Mouse (Mus musculus): ENCODE data around the gene Obp1a. TPM values are rescaled to one million over a fixed set of nuclear protein-coding genes. Genes with fewer than 3 reads are reported as not detected.

The Obp1a gene
- not detected in 2 replicates for polyA plus RNA-seq (2012)

- no peak within 1 kb of the TSS for H3K4me3 ChIP-seq (replicated peaks)
- H3K27me3 ChIP-seq (ENCODE audit: control insufficient read depth) = no peaks in the 10 kb centered on the region
- TF ChIP-seq GATA1 (IDR thresholded peaks at IDR 0.05; ENCODE audit: low read length) (no peak), TAL1 (IDR thresholded peaks at IDR 0.05; ENCODE audit: low read length) (no peak)
Observed at GRCm38 (mm10) chrX:78091274-78091673, at the start of gene Obp1a. Gene Obp1a (minus strand): TSS chrX:78091374.

DNA sequence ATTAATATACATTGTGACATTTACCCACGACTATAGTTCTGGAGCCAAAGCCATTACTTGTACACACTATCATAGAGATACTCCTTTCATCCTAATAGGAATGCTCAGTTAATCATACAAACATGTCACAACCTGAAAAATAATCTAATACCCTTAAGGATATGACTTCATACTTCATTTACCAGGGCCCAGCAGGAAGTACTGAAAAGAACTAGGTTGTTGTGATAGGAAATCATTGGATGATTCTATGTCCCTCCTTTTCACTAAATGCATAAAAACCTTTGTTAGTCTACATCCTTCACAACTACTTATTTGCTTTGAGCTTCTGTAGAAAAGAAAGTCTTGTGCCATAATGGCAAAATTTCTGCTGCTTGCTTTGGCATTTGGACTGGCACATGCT is 34.0 kb upstream of the Obp1a start, which contains the start of gene Gm5938:
Gene Gm5938 (plus strand): TSS at position 301 of the 400 bp plus-strand sequence.
- Histone ChIP-seq H3K4me3 (replicated peaks) (no peak within 1 kb of the TSS), H3K4me1 (ENCODE audit: control insufficient read depth) (no peaks in the 10 kb centered on the region), H3K27me3 (ENCODE audit: control insufficient read depth) (no peaks in the 10 kb centered on the region), H3K9me3 (ENCODE audit: control insufficient read depth, low read length) (no peaks in the 10 kb centered on the region), H3K36me3 (ENCODE audit: control insufficient read depth) (no peaks in the 10 kb centered on the region)
- TF ChIP-seq TAL1 (IDR thresholded peaks at IDR 0.05; ENCODE audit: low read length) = no peak
- no peak for TF ChIP-seq GATA1 (IDR thresholded peaks at IDR 0.05; ENCODE audit: low read length)

More at GRCm38 (mm10) chrX:78091274-78091673, at the start of gene Obp1a:
- Histone ChIP-seq H3K4me1 (ENCODE audit: control insufficient read depth) (no peaks in the 10 kb centered on the region), H3K9me3 (ENCODE audit: control insufficient read depth, low read length) (no peaks in the 10 kb centered on the region), H3K36me3 (ENCODE audit: control insufficient read depth) (no peaks in the 10 kb centered on the region)

Other genes with a start within 250 kb of the Obp1a start
- gene Pbsn, start 237.8 kb downstream of the Obp1a start, polyA plus RNA-seq (2012) = not detected in 2 replicates
- gene Gm14744, start 226.6 kb downstream of the Obp1a start, polyA plus RNA-seq (2012) = not detected in 2 replicates
- not detected in 2 replicates for gene 5430402E10Rik, start 166.3 kb downstream of the Obp1a start, polyA plus RNA-seq (2012)
- gene Gm5938, start 34.1 kb upstream of the Obp1a start, polyA plus RNA-seq (2012) = not detected in 2 replicates
- gene Obp1b, start 95.4 kb upstream of the Obp1a start, polyA plus RNA-seq (2012) = not detected in 2 replicates
- gene Gm14743, start 154.5 kb upstream of the Obp1a start, polyA plus RNA-seq (2012) = not detected in 2 replicates

Data from erythroblast, embryonic 14.5 days (primary cell).